Mouse (Mus musculus) heart, postnatal 0 days (tissue): ENCODE results near the gene Ryr2.
"Not testable (repeated sequence)": the region's sequence is repeated elsewhere in the genome, so short reads cannot be mapped to it uniquely, and the experiment has no call there.

ENCODE experiments used
- CTCF ChIP-seq: IDR thresholded peaks from 2 replicates; pipeline ENCODE4 v1.5.1; 2016; ENCODE audit warnings: antibody characterized with exemption, control low read depth, low read depth
- EP300 ChIP-seq: IDR thresholded peaks from 2 replicates; pipeline ENCODE4 v1.6.1; 2016; ENCODE audit warnings: antibody characterized with exemption, low read depth

- not testable (repeated sequence) for TF ChIP-seq CTCF, EP300
These were observed 297.4 kb downstream of the Ryr2 start for GRCm38 (mm10) chr13:11809365-11809764.
